Mouse (Mus musculus) midbrain, embryonic 12.5 days (tissue): ENCODE measurements around the gene Rbms3. TPM values are rescaled to one million over a fixed set of nuclear protein-coding genes. Genes with fewer than 3 reads are reported as not detected.

Experiments
- ATAC-seq: fragments of 200-750 bp; cut with Nextera tagmentation; 2 replicates; pipeline ENCODE4 v1.8.0; 2017; ENCODE audit warnings: low read depth, moderate TSS enrichment, moderate library complexity; ENCODE audit not compliant: low FRiP score
- H3K27ac ChIP-seq: fragments of 300-500 bp; sonication (generic); replicated peaks from 2 replicates; pipeline ENCODE4 v1.5.1; 2016; ENCODE audit warnings: mild to moderate bottlenecking
- H3K27me3 ChIP-seq: fragments of 300-500 bp; sonication (generic); 2 replicates; pipeline ENCODE4 v1.6.1; 2016; ENCODE audit warnings: mild to moderate bottlenecking
- H3K36me3 ChIP-seq: fragments of 300-500 bp; sonication (generic); 2 replicates; pipeline ENCODE4 v1.6.1; 2016
- H3K4me1 ChIP-seq: fragments of 300-500 bp; sonication (generic); 2 replicates; pipeline ENCODE4 v1.6.1; 2016
- H3K4me2 ChIP-seq: fragments of 300-500 bp; sonication (generic); replicated peaks from 2 replicates; pipeline ENCODE4 v1.6.1; 2016; ENCODE audit warnings: mild to moderate bottlenecking, moderate library complexity
- H3K4me3 ChIP-seq: fragments of 300-500 bp; sonication (generic); 2 replicates; pipeline ENCODE4 v1.5.1; 2016; ENCODE audit warnings: mild to moderate bottlenecking
- H3K9ac ChIP-seq: fragments of 300-500 bp; sonication (generic); replicated peaks from 2 replicates; pipeline ENCODE4 v1.6.1; 2016; ENCODE audit warnings: mild to moderate bottlenecking, moderate library complexity
- H3K9me3 ChIP-seq: fragments of 300-500 bp; sonication (generic); 2 replicates; pipeline ENCODE4 v1.6.1; 2016; ENCODE audit warnings: mild to moderate bottlenecking
- WGBS: fragments of 180-500 bp; shearing (Covaris S2); methylation state at CpG from one replicate; pipeline ENCODE4 v1.1.7; 2016; 5-methylcytosine and 5-hydroxymethylcytosine counted together
- polyA plus RNA-seq: library from polyadenylated mRNA; unstranded; fragments of >200 nt; fragmentation: Nextera tagmentation; extraction: Ambion mirVana; gene quantifications from 2 replicates; pipeline ENCODE4 v1.2.1, GENCODE M21; 2016

The Rbms3 gene
- polyA plus RNA-seq, 1 experiment from 2014 or later = 25.8 TPM

- Histone ChIP-seq H3K27ac (no peak overlapping the region), H3K4me1 (peaks cover 9% of the 10 kb centered on the region; the same call in 1 of the 2 replicates), H3K4me2 (no peak overlapping the region), H3K27me3 (no peaks in the 10 kb centered on the region), H3K36me3 (no peaks in the 10 kb centered on the region), H3K9me3 (no peaks in the 10 kb centered on the region), H3K4me3 (no peak overlapping the region), H3K9ac (no peak overlapping the region)
- 90% methylated on average over 9 of the region's 9 CpGs for WGBS
- ATAC-seq = no peak
These were observed 613.0 kb downstream of the Rbms3 start for GRCm38 (mm10) chr9:117016605-117017319.

- WGBS = 93% methylated on average over 3 of the region's 3 CpGs
- no peaks in the 10 kb centered on the region for H3K9me3 ChIP-seq
- no peak overlapping the region for H3K4me2 ChIP-seq
- no peak overlapping the region for H3K27ac ChIP-seq
- no peaks in the 10 kb centered on the region for H3K36me3 ChIP-seq
- H3K27me3 ChIP-seq = no peaks in the 10 kb centered on the region
- H3K9ac ChIP-seq = no peak overlapping the region
- H3K4me1 ChIP-seq = 0 out of 2 replicates have a peak, but pooled peaks cover 2% of the 10 kb centered on the region
- no peak for ATAC-seq
- no peak overlapping the region for H3K4me3 ChIP-seq
These were observed 616.3 kb downstream of the Rbms3 start for GRCm38 (mm10) chr9:117013386-117013785.

GRCm38 (mm10) chr9:117010801-117011200, 618.9 kb downstream of the Rbms3 start:
- Histone ChIP-seq H3K27me3 (no peaks in the 10 kb centered on the region), H3K36me3 (no peaks in the 10 kb centered on the region), H3K27ac (no peak overlapping the region), H3K9ac (no peak overlapping the region), H3K4me1 (no peaks in the 10 kb centered on the region), H3K9me3 (no peaks in the 10 kb centered on the region), H3K4me2 (no peak overlapping the region), H3K4me3 (no peak overlapping the region)
- 86% methylated on average over 3 of the region's 3 CpGs for WGBS
- ATAC-seq = no peak

- H3K36me3 ChIP-seq = no peaks in the 10 kb centered on the region
- H3K4me3 ChIP-seq = no peak overlapping the region
- no peaks in the 10 kb centered on the region for H3K27me3 ChIP-seq
- no peaks in the 10 kb centered on the region for H3K9me3 ChIP-seq
- no peak overlapping the region for H3K9ac ChIP-seq
- no peak overlapping the region for H3K27ac ChIP-seq
- ATAC-seq = no peak
- no peak overlapping the region for H3K4me2 ChIP-seq
- whole genome bisulfite sequencing = 49% methylated on average over 1 of the region's 1 CpGs
- H3K4me1 ChIP-seq = no peaks in the 10 kb centered on the region
These were observed 621.5 kb downstream of the Rbms3 start for GRCm38 (mm10) chr9:117008194-117008593.

- Histone ChIP-seq H3K9me3 (no peaks in the 10 kb centered on the region), H3K4me1 (no peaks in the 10 kb centered on the region), H3K27me3 (no peaks in the 10 kb centered on the region), H3K36me3 (no peaks in the 10 kb centered on the region), H3K9ac (no peak overlapping the region), H3K27ac (no peak overlapping the region), H3K4me3 (no peak overlapping the region), H3K4me2 (no peak overlapping the region)
- WGBS = 92% methylated on average over 2 of the region's 2 CpGs
- no peak for ATAC-seq
These were observed 627.6 kb downstream of the Rbms3 start for GRCm38 (mm10) chr9:117002083-117002482.

- H3K4me1 ChIP-seq = no peaks in the 10 kb centered on the region
- no peak overlapping the region for H3K4me2 ChIP-seq
- H3K27me3 ChIP-seq = no peaks in the 10 kb centered on the region
- H3K36me3 ChIP-seq = no peaks in the 10 kb centered on the region
- WGBS = 76% methylated on average over 6 of the region's 6 CpGs
- no peak overlapping the region for H3K4me3 ChIP-seq
- H3K27ac ChIP-seq = no peak overlapping the region
- H3K9ac ChIP-seq = no peak overlapping the region
- no peaks in the 10 kb centered on the region for H3K9me3 ChIP-seq
- no peak for ATAC-seq
These were observed 630.5 kb downstream of the Rbms3 start for GRCm38 (mm10) chr9:116999186-116999585.

GRCm38 (mm10) chr9:116990321-116990720, 639.4 kb downstream of the Rbms3 start:
- 80% methylated on average over 6 of the region's 6 CpGs for WGBS
- H3K4me3 ChIP-seq = no peak overlapping the region
- no peak overlapping the region for H3K27ac ChIP-seq
- H3K36me3 ChIP-seq = no peaks in the 10 kb centered on the region
- H3K9ac ChIP-seq = no peak overlapping the region
- H3K4me1 ChIP-seq = no peaks in the 10 kb centered on the region
- no peaks in the 10 kb centered on the region for H3K27me3 ChIP-seq
- H3K9me3 ChIP-seq = no peaks in the 10 kb centered on the region
- H3K4me2 ChIP-seq = no peak overlapping the region
- ATAC-seq = no peak

- Histone ChIP-seq H3K36me3 (no peaks in the 10 kb centered on the region), H3K27ac (no peak overlapping the region), H3K4me3 (no peak overlapping the region), H3K27me3 (no peaks in the 10 kb centered on the region), H3K4me1 (no peaks in the 10 kb centered on the region), H3K9ac (no peak overlapping the region), H3K4me2 (no peak overlapping the region), H3K9me3 (0 out of 2 replicates have a peak, but pooled peaks cover 2% of the 10 kb centered on the region)
- 83% methylated on average over 5 of the region's 5 CpGs for WGBS
- ATAC-seq = no peak
These were observed 648.9 kb downstream of the Rbms3 start for GRCm38 (mm10) chr9:116980801-116981200.

- Histone ChIP-seq H3K27me3 (no peaks in the 10 kb centered on the region), H3K9ac (no peak overlapping the region), H3K27ac (no peak overlapping the region), H3K9me3 (0 out of 2 replicates have a peak, but pooled peaks cover 4% of the 10 kb centered on the region), H3K4me2 (no peak overlapping the region), H3K4me1 (no peaks in the 10 kb centered on the region), H3K4me3 (no peak overlapping the region), H3K36me3 (no peaks in the 10 kb centered on the region)
- 90% methylated on average over 6 of the region's 6 CpGs for WGBS
- ATAC-seq = no peak
These were observed 652.3 kb downstream of the Rbms3 start for GRCm38 (mm10) chr9:116977428-116977827.

- H3K9ac ChIP-seq = no peak overlapping the region
These were observed 652.9 kb downstream of the Rbms3 start for GRCm38 (mm10) chr9:116976575-116977408.

GRCm38 (mm10) chr9:116975269-116975668, 654.4 kb downstream of the Rbms3 start:
- Histone ChIP-seq H3K36me3 (no peaks in the 10 kb centered on the region), H3K9me3 (0 out of 2 replicates have a peak, but pooled peaks cover 4% of the 10 kb centered on the region), H3K9ac (no peak overlapping the region), H3K4me3 (no peak overlapping the region), H3K27me3 (no peaks in the 10 kb centered on the region), H3K4me2 (no peak overlapping the region), H3K27ac (no peak overlapping the region), H3K4me1 (no peaks in the 10 kb centered on the region)
- WGBS = 91% methylated on average over 4 of the region's 4 CpGs
- ATAC-seq = no peak

More at GRCm38 (mm10) chr9:116976575-116977408, 652.9 kb downstream of the Rbms3 start:
- 92% methylated on average over 20 of the region's 21 CpGs for WGBS
- no peaks in the 10 kb centered on the region for H3K36me3 ChIP-seq
- 0 out of 2 replicates have a peak, but pooled peaks cover 4% of the 10 kb centered on the region for H3K9me3 ChIP-seq
- no peak overlapping the region for H3K27ac ChIP-seq
- H3K4me2 ChIP-seq = no peak overlapping the region
- H3K4me1 ChIP-seq = no peaks in the 10 kb centered on the region
- H3K27me3 ChIP-seq = no peaks in the 10 kb centered on the region
- ATAC-seq = no peak
- no peak overlapping the region for H3K4me3 ChIP-seq

GRCm38 (mm10) chr9:116974134-116974533, 655.6 kb downstream of the Rbms3 start:
- 88% methylated on average over 3 of the region's 3 CpGs for WGBS
- ATAC-seq = no peak
- no peaks in the 10 kb centered on the region for H3K4me1 ChIP-seq

More at GRCm38 (mm10) chr9:116974134-116974533, 655.6 kb downstream of the Rbms3 start:
- Histone ChIP-seq H3K9me3 (0 out of 2 replicates have a peak, but pooled peaks cover 4% of the 10 kb centered on the region), H3K36me3 (no peaks in the 10 kb centered on the region), H3K27ac (no peak overlapping the region), H3K27me3 (no peaks in the 10 kb centered on the region), H3K4me2 (no peak overlapping the region), H3K4me3 (no peak overlapping the region), H3K9ac (no peak overlapping the region)
